Mouse (Mus musculus) midbrain, embryonic 11.5 days (tissue): ENCODE measurements around the gene Ankrd52. TPM values are rescaled to one million over a fixed set of nuclear protein-coding genes. Genes with fewer than 3 reads are reported as not detected.

ENCODE experiments used
- ATAC-seq: fragments of 200-750 bp; cut with Nextera tagmentation; 2 replicates; pipeline ENCODE4 v1.8.0; 2017; ENCODE audit warnings: moderate TSS enrichment, moderate library complexity; ENCODE audit not compliant: low FRiP score
- DNase-seq: peaks from one replicate; pipeline ENCODE4 v3.0.0; 2015; ENCODE audit warnings: low spot score; ENCODE audit errors: missing footprints
- H3K27ac ChIP-seq: fragments of 300-500 bp; sonication (generic); 2 replicates; pipeline ENCODE4 v1.5.1; 2014; ENCODE audit warnings: low read depth, low read length
- H3K27me3 ChIP-seq: fragments of 300-500 bp; sonication (generic); 2 replicates; pipeline ENCODE4 v1.6.1; 2014; ENCODE audit warnings: mild to moderate bottlenecking, low read length, moderate library complexity, mixed read lengths; ENCODE audit not compliant: control insufficient read depth, insufficient read depth
- H3K36me3 ChIP-seq: fragments of 300-500 bp; sonication (generic); 2 replicates; pipeline ENCODE4 v1.6.1; 2014; ENCODE audit warnings: mild to moderate bottlenecking, low read length, moderate library complexity, mixed read lengths; ENCODE audit not compliant: control insufficient read depth, insufficient read depth
- H3K4me1 ChIP-seq: fragments of 300-500 bp; sonication (generic); 2 replicates; pipeline ENCODE4 v1.6.1; 2014; ENCODE audit warnings: low read length; ENCODE audit not compliant: control insufficient read depth, insufficient read depth
- H3K4me2 ChIP-seq: fragments of 300-500 bp; sonication (generic); 2 replicates; pipeline ENCODE4 v1.6.1; 2014; ENCODE audit warnings: mild to moderate bottlenecking, moderate library complexity
- H3K4me3 ChIP-seq: fragments of 300-500 bp; sonication (generic); 2 replicates; pipeline ENCODE4 v1.5.1; 2014; ENCODE audit warnings: low read depth, low read length
- H3K9ac ChIP-seq: fragments of 300-500 bp; sonication (generic); 2 replicates; pipeline ENCODE4 v1.6.1; 2014; ENCODE audit warnings: low read length
- H3K9me3 ChIP-seq: fragments of 300-500 bp; sonication (generic); 2 replicates; pipeline ENCODE4 v1.6.1; 2016; ENCODE audit warnings: low read length; ENCODE audit not compliant: control insufficient read depth
- WGBS: fragments of 180-500 bp; shearing (Covaris S2); extraction: QIAGEN DNeasy Blood & Tissue Kit; methylation state at CpG from one replicate; pipeline ENCODE4 v1.1.7; 2014; 5-methylcytosine and 5-hydroxymethylcytosine counted together
- microRNA-seq: library from miRNA; unstranded; fragments of <30 nt; microRNA quantifications from one replicate; pipeline ENCODE4, GENCODE M21; 2017
- polyA plus RNA-seq: library from polyadenylated mRNA; unstranded; fragments of >200 nt; fragmentation: Nextera tagmentation; extraction: Ambion mirVana; gene quantifications from 2 replicates; pipeline ENCODE4 v1.2.1, GENCODE M21; 2014

Ankrd52 gene
- polyA plus RNA-seq, 1 experiment from 2014 or later: 8.6 TPM

DNA sequence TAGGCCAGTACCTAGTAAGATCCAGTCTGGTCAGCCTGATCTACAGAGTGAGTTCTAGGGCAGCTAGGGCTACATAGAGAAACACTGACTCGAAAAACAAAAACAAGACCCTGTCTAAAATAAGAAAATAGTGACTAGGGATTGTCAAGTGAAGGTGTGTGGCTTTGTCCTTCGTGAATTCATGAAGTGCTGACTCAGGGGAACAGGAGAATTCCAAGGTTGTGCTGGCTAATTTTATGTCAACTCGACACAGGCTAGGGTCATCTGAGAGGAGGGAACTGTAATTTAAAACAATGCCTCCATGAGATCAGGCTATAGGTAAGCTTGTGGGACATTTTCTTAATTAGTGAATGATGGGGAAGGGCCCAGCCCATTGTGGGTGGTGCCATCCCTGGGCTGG lies 77.6 kb downstream of the Ankrd52 start:
- H3K27me3 ChIP-seq: no peaks in the 10 kb centered on the region
- H3K9me3 ChIP-seq: no peaks in the 10 kb centered on the region
- no peaks in the 10 kb centered on the region for H3K36me3 ChIP-seq
- H3K4me3 ChIP-seq: no peak overlapping the region
- ATAC-seq (no peak), DNase-seq (no peak)
- H3K27ac ChIP-seq: no peak overlapping the region
- no peaks in the 10 kb centered on the region for H3K4me1 ChIP-seq
- WGBS: 80% methylated on average over 3 of the region's 3 CpGs
- no peak overlapping the region for H3K4me2 ChIP-seq
- H3K9ac ChIP-seq: no peak overlapping the region

DNA sequence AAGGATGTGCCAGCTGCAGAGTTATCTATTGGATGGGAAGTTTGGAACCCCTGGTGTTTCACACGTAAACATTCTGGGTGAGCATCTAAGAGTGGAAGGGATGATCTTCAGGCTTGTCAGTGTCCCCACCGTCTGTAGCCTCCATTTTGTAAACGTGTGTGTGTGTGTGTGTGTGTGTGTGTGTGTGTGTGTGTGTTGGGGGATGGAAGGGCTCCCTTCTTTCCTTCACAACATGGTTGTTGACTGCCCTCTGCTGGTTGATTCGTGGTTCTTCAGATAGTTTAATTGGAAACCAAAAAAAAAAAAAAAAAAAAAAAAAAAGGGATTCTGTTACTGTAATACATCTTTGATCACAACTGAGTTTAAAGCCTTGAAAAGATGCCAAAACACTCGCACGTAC lies 78.4 kb downstream of the Ankrd52 start:
- Histone ChIP-seq H3K9me3 (no peaks in the 10 kb centered on the region), H3K9ac (peak overlapping the region; percentile 12; the same call in 1 of the 2 replicates), H3K4me3 (no peak overlapping the region), H3K4me1 (no peaks in the 10 kb centered on the region), H3K4me2 (peak overlapping the region; percentile 15; the same call in 1 of the 2 replicates), H3K27ac (no peak overlapping the region), H3K36me3 (no peaks in the 10 kb centered on the region), H3K27me3 (no peaks in the 10 kb centered on the region)
- 5% methylated on average over 6 of the region's 6 CpGs for WGBS
- ATAC-seq (no peak), DNase-seq (peak; percentile 97)

DNA sequence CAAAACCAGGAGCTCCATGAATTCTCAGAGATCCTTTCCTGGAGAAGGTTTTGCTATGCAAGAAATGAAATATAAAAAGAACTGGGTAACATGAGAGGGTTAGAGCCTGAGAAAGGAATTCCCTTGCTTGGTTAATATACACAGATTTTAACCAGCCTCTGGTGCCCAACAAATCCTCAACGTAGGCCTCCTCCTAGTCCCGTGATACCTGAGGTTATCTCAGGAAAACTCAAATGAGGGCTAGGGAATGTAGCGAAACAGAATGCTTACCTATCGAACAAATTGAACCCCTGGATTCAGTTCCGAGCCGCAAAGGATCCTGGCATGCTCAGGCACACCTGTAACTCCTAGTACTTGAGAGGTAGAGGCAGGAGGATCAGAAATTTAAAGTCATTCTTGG lies 80.8 kb downstream of the Ankrd52 start:
- Histone ChIP-seq H3K4me2 (no peak overlapping the region), H3K27ac (no peak overlapping the region), H3K36me3 (peaks cover 2% of the 10 kb centered on the region; the same call in 1 of the 2 replicates), H3K9me3 (no peaks in the 10 kb centered on the region), H3K4me3 (no peak overlapping the region), H3K27me3 (no peaks in the 10 kb centered on the region), H3K4me1 (peaks cover 7% of the 10 kb centered on the region), H3K9ac (no peak overlapping the region)
- DNase-seq: no peak
- WGBS: 89% methylated on average over 6 of the region's 6 CpGs
- no peak for ATAC-seq

Small RNAs within 50 kb of the gene (microRNA-seq; reads per million reads assigned to microRNA genes)
- gene Gm25361 (not detected), gene Gm26308 (not detected), gene Mir6914 (0.76 reads per million), gene Mir6915 (0.95 reads per million), gene Mir8105 (0.76 reads per million)

Other genes starting within 250 kb of the Ankrd52 start
- gene Rbms2, start 196.8 kb upstream of the Ankrd52 start, polyA plus RNA-seq: 19.7 TPM in 2 replicates
- gene Gls2, start 182.7 kb upstream of the Ankrd52 start, polyA plus RNA-seq: 0.72 and 0.82 TPM in 2 replicates
- 25.7 and 27.5 TPM in 2 replicates for gene Spryd4, start 165.3 kb upstream of the Ankrd52 start, polyA plus RNA-seq
- gene Mip, start 151.3 kb upstream of the Ankrd52 start, polyA plus RNA-seq: 0.12 TPM in 1 of 2 replicates, not detected in the other
- gene Timeless, start 145.1 kb upstream of the Ankrd52 start, polyA plus RNA-seq: 48.1 and 52.5 TPM in 2 replicates
- gene Apon, start 123.0 kb upstream of the Ankrd52 start, polyA plus RNA-seq: 0.22 and 0.57 TPM in 2 replicates
- gene Apof, start 108.4 kb upstream of the Ankrd52 start, polyA plus RNA-seq: not detected in 2 replicates
- gene Stat2, start 106.6 kb upstream of the Ankrd52 start, polyA plus RNA-seq: 14.9 and 16.7 TPM in 2 replicates
- gene Il23a, start 78.4 kb upstream of the Ankrd52 start, polyA plus RNA-seq: not detected in 2 replicates
- 37.2 and 37.5 TPM in 2 replicates for gene Pan2, start 73.8 kb upstream of the Ankrd52 start, polyA plus RNA-seq
- gene Cnpy2, start 54.7 kb upstream of the Ankrd52 start, polyA plus RNA-seq: 222 and 239 TPM in 2 replicates
- gene Cs, start 39.4 kb upstream of the Ankrd52 start, polyA plus RNA-seq: 236 and 248 TPM in 2 replicates
- 23.1 and 23.4 TPM in 2 replicates for gene Coq10a, start 8.1 kb upstream of the Ankrd52 start, polyA plus RNA-seq
- gene Slc39a5, start 24.1 kb downstream of the Ankrd52 start, polyA plus RNA-seq: not detected in 2 replicates
- 131 and 154 TPM in 2 replicates for gene Nabp2, start 34.4 kb downstream of the Ankrd52 start, polyA plus RNA-seq
- 43.1 and 43.8 TPM in 2 replicates for gene Rnf41, start 34.5 kb downstream of the Ankrd52 start, polyA plus RNA-seq
- 124 and 138 TPM in 2 replicates for gene Smarcc2, start 82.1 kb downstream of the Ankrd52 start, polyA plus RNA-seq
- 683 and 746 TPM in 2 replicates for gene Myl6, start 117.0 kb downstream of the Ankrd52 start, polyA plus RNA-seq
- gene Myl6b, start 121.6 kb downstream of the Ankrd52 start, polyA plus RNA-seq: 3.4 and 3.7 TPM in 2 replicates
- gene Esyt1, start 148.8 kb downstream of the Ankrd52 start, polyA plus RNA-seq: 15.6 and 18.1 TPM in 2 replicates
- 16.0 and 19.0 TPM in 2 replicates for gene Zc3h10, start 170.7 kb downstream of the Ankrd52 start, polyA plus RNA-seq
- 2,670 and 2,991 TPM in 2 replicates for gene Rpl41, start 172.2 kb downstream of the Ankrd52 start, polyA plus RNA-seq
- gene Pa2g4, start 188.9 kb downstream of the Ankrd52 start, polyA plus RNA-seq: 241 and 249 TPM in 2 replicates
- gene Erbb3, start 212.5 kb downstream of the Ankrd52 start, polyA plus RNA-seq: 0.49 and 0.77 TPM in 2 replicates
- gene Rps26, start 249.6 kb downstream of the Ankrd52 start, polyA plus RNA-seq: 588 and 638 TPM in 2 replicates